Mouse (Mus musculus) kidney, embryonic 16.5 days (tissue): Measurements from ENCODE around the gene Hoxd3. TPM values are rescaled to one million over a fixed set of nuclear protein-coding genes. Genes with fewer than 3 reads are reported as not detected.

Experiments used
- ATAC-seq: fragments of 200-750 bp; cut with Nextera tagmentation; 2 replicates; pipeline ENCODE4 v1.8.0; 2017; ENCODE audit warnings: moderate TSS enrichment; ENCODE audit not compliant: low FRiP score, low TSS enrichment
- H3K27ac ChIP-seq: fragments of 300-500 bp; sonication (generic); 2 replicates; pipeline ENCODE4 v1.5.1; 2014; ENCODE audit warnings: low read length
- H3K27me3 ChIP-seq: fragments of 300-500 bp; sonication (generic); 2 replicates; pipeline ENCODE4 v1.6.1; 2014; ENCODE audit warnings: low read length, control low read depth, mixed read lengths; ENCODE audit not compliant: insufficient read depth
- H3K36me3 ChIP-seq: fragments of 300-500 bp; sonication (generic); 2 replicates; pipeline ENCODE4 v1.6.1; 2014; ENCODE audit warnings: low read length, control low read depth, mixed read lengths; ENCODE audit not compliant: insufficient read depth
- H3K4me1 ChIP-seq: fragments of 300-500 bp; sonication (generic); 2 replicates; pipeline ENCODE4 v1.6.1; 2014; ENCODE audit warnings: low read length, control low read depth, mixed read lengths; ENCODE audit not compliant: insufficient read depth
- H3K4me2 ChIP-seq: fragments of 300-500 bp; sonication (generic); replicated peaks from 2 replicates; pipeline ENCODE4 v1.6.1; 2014; ENCODE audit warnings: low read depth, low read length
- H3K4me3 ChIP-seq: fragments of 300-500 bp; sonication (generic); 2 replicates; pipeline ENCODE4 v1.5.1; 2014; ENCODE audit warnings: mild to moderate bottlenecking, low read length
- H3K9ac ChIP-seq: fragments of 300-500 bp; sonication (generic); replicated peaks from 2 replicates; pipeline ENCODE4 v1.6.1; 2014; ENCODE audit warnings: low read length
- H3K9me3 ChIP-seq: fragments of 300-500 bp; sonication (generic); 2 replicates; pipeline ENCODE4 v1.6.1; 2016; ENCODE audit warnings: low read length, control low read depth
- WGBS: fragments of 180-500 bp; shearing (Covaris S2); extraction: QIAGEN DNeasy Blood & Tissue Kit; methylation state at CpG from one replicate; pipeline ENCODE4 v1.1.7; 2014; 5-methylcytosine and 5-hydroxymethylcytosine counted together
- polyA plus RNA-seq: library from polyadenylated mRNA; unstranded; fragments of >200 nt; fragmentation: Nextera tagmentation; extraction: Ambion mirVana; gene quantifications from 2 replicates; pipeline ENCODE4 v1.2.1, GENCODE M21; 2015

Hoxd3 gene
- polyA plus RNA-seq, 1 experiment from 2014 or later: 15.4 TPM

GRCm38 (mm10) chr2:74678891-74679595 is 32.7 kb upstream of the Hoxd3 start, which contains the start of gene Hoxd11:
Gene Hoxd11, plus strand, starts transcription at chr2:74679557.
- peak within 1 kb of the TSS; percentile 61 for H3K4me2 ChIP-seq
- peaks cover 40% of the 10 kb centered on the region for H3K4me1 ChIP-seq
- no peak for ATAC-seq

DNA sequence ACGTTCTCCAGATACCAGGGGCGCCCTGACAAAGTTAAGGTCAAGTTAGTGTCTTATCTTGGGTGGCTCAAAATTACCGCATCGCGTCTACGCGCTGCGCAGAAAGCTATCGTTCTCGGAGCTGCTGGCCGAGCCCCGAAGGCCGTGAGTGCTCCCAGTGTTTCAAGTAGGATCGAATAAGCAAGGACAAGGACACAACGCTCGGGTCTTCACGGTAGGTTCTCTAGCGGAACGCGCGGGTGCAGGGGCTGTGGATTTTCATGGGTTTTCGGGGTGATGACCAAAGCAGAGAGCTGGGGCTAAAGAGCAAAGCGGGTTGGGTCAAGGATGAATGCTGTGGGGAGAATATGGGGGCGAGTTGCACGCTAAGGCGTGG is 32.1 kb upstream of the Hoxd3 start:
- Histone ChIP-seq H3K27me3 (peaks cover 31% of the 10 kb centered on the region), H3K4me3 (peak overlapping the region; percentile 63), H3K9ac (peak overlapping the region; percentile 89), H3K4me2 (peak overlapping the region; percentile 61), H3K9me3 (no peaks in the 10 kb centered on the region), H3K36me3 (no peaks in the 10 kb centered on the region), H3K27ac (peak overlapping the region; percentile 92), H3K4me1 (peaks cover 40% of the 10 kb centered on the region)
- under 1% methylated on average over 26 of the region's 26 CpGs for WGBS
- ATAC-seq: no peak; the same call in 1 of the 2 replicates

More at GRCm38 (mm10) chr2:74678891-74679595, 32.7 kb upstream of the Hoxd3 start, which contains the start of gene Hoxd11:
- H3K36me3 ChIP-seq: no peaks in the 10 kb centered on the region
- 3% methylated on average over 15 of the region's 15 CpGs for WGBS
- no peaks in the 10 kb centered on the region for H3K9me3 ChIP-seq
- H3K27me3 ChIP-seq: peaks cover 35% of the 10 kb centered on the region
- H3K4me3 ChIP-seq: peak within 1 kb of the TSS; percentile 63
- H3K9ac ChIP-seq: peak within 1 kb of the TSS; percentile 89
- H3K27ac ChIP-seq: peak within 1 kb of the TSS; percentile 92

GRCm38 (mm10) chr2:74679980-74680379 is 31.7 kb upstream of the Hoxd3 start:
- Histone ChIP-seq H3K9ac (peak overlapping the region; percentile 89), H3K27ac (peak overlapping the region; percentile 92), H3K36me3 (no peaks in the 10 kb centered on the region), H3K9me3 (no peaks in the 10 kb centered on the region), H3K4me3 (peak overlapping the region; percentile 63), H3K4me2 (peak overlapping the region; percentile 61), H3K27me3 (peaks cover 27% of the 10 kb centered on the region), H3K4me1 (peaks cover 40% of the 10 kb centered on the region)
- under 1% methylated on average over 23 of the region's 23 CpGs for WGBS
- ATAC-seq: no peak

- Histone ChIP-seq H3K4me2 (peak overlapping the region; percentile 61), H3K9ac (peak overlapping the region; percentile 89), H3K4me1 (peaks cover 32% of the 10 kb centered on the region), H3K27me3 (peaks cover 20% of the 10 kb centered on the region), H3K36me3 (no peaks in the 10 kb centered on the region), H3K4me3 (peak overlapping the region; percentile 63), H3K9me3 (no peaks in the 10 kb centered on the region), H3K27ac (peak overlapping the region; percentile 92)
- no peak for ATAC-seq
- 3% methylated on average over 21 of the region's 21 CpGs for WGBS
These were observed 30.9 kb upstream of the Hoxd3 start for GRCm38 (mm10) chr2:74680561-74681398.

GRCm38 (mm10) chr2:74681594-74682531 is 29.9 kb upstream of the Hoxd3 start:
- Histone ChIP-seq H3K9me3 (no peaks in the 10 kb centered on the region), H3K27me3 (peaks cover 10% of the 10 kb centered on the region; the same call in 1 of the 2 replicates), H3K4me1 (peaks cover 21% of the 10 kb centered on the region), H3K4me2 (peak overlapping the region; percentile 61), H3K9ac (peak overlapping the region; percentile 89), H3K36me3 (no peaks in the 10 kb centered on the region), H3K4me3 (peak overlapping the region; percentile 63), H3K27ac (peak overlapping the region; percentile 92)
- 0% methylated on average over 74 of the region's 78 CpGs for WGBS
- ATAC-seq: peak; percentile 63

- Histone ChIP-seq H3K27me3 (peaks cover 9% of the 10 kb centered on the region; the same call in 1 of the 2 replicates), H3K4me1 (peaks cover 12% of the 10 kb centered on the region), H3K9ac (peak overlapping the region; percentile 89), H3K9me3 (no peaks in the 10 kb centered on the region), H3K36me3 (no peaks in the 10 kb centered on the region), H3K4me3 (peak overlapping the region; percentile 63), H3K4me2 (peak overlapping the region; percentile 61), H3K27ac (peak overlapping the region; percentile 92)
- no peak for ATAC-seq
- under 1% methylated on average over 45 of the region's 51 CpGs for WGBS
These were observed 28.9 kb upstream of the Hoxd3 start for GRCm38 (mm10) chr2:74682796-74683195.

GRCm38 (mm10) chr2:74683471-74683951 is 28.2 kb upstream of the Hoxd3 start:
- Histone ChIP-seq H3K27me3 (peaks cover 12% of the 10 kb centered on the region), H3K9ac (peak overlapping the region; percentile 89), H3K4me3 (peak overlapping the region; percentile 63), H3K36me3 (no peaks in the 10 kb centered on the region), H3K9me3 (no peaks in the 10 kb centered on the region), H3K4me1 (peaks cover 9% of the 10 kb centered on the region; the same call in 1 of the 2 replicates), H3K27ac (peak overlapping the region; percentile 92), H3K4me2 (peak overlapping the region; percentile 61)
- WGBS: under 1% methylated on average over 18 of the region's 18 CpGs
- ATAC-seq: peak; percentile 40

DNA sequence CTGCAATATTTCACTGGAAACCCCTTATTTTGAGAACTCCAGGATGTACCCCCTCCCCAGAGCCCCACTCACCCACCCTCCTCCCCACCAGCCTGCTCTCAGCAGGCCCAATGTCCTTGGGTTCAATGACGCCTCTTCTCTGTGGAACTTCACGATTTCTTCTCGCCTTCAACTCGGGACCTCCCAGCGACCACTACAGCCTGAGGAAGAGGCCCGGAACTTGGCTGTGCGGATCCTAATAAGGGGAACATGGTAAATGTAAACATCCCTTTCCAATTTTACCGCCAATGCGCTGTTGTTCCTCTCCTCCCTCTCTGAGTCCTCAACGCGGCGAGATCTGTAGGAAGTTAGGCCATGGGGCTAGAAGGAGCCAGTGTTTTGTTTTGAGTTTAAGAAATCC is 27.6 kb upstream of the Hoxd3 start:
- Histone ChIP-seq H3K27ac (peak overlapping the region; percentile 92), H3K4me2 (peak overlapping the region; percentile 61), H3K4me1 (0 out of 2 replicates have a peak, but pooled peaks cover 3% of the 10 kb centered on the region), H3K4me3 (peak overlapping the region; percentile 63), H3K36me3 (no peaks in the 10 kb centered on the region), H3K9ac (peak overlapping the region; percentile 89), H3K9me3 (no peaks in the 10 kb centered on the region), H3K27me3 (peaks cover 12% of the 10 kb centered on the region)
- ATAC-seq: no peak
- 5% methylated on average over 12 of the region's 12 CpGs for WGBS
